Mouse (Mus musculus): ENCODE data around the gene Mboat7. TPM values are rescaled to one million over a fixed set of nuclear protein-coding genes. Genes with fewer than 3 reads are reported as not detected.

The Mboat7 gene
- polyA plus RNA-seq, 3 experiments from 2014 or later: 19.1 to 30.5 (median 20.5) TPM

DNA sequence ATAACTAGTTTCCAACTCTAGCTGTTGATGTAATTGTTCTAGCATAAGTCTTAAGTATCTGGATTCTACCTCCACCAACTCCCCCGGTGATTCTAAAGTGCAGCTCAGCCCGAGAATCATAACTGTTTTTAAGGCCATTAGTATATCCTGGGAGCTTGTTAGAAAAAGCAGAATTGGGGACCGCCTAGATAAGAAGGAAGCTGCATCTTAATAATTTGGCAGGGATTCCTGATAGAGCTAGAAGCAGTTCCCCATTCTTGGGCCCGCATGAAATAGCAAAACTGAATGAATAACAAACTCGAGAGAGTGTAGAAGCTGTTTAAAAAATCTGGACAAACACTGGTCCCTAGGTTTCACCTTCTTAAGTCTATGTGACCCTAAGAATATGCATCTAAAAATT is 49.9 kb downstream of the Mboat7 start:
- ATAC-seq: no peak

DNA sequence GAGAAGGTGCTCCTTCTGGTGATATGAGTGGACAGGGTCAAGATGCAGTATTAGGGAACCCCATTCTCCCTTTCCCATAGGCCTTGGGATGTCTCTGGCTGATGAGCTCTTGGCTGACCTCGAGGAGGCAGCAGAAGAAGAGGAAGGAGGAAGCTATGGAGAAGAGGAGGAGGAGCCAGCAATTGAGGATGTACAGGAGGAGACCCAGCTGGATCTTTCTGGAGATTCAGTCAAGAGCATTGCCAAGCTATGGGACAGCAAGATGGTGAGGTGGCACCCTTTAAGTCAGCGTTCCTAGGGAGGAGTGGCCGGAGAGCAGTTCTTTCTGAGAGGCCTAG is 62.9 kb downstream of the Mboat7 start:
- no peak for ATAC-seq

DNA sequence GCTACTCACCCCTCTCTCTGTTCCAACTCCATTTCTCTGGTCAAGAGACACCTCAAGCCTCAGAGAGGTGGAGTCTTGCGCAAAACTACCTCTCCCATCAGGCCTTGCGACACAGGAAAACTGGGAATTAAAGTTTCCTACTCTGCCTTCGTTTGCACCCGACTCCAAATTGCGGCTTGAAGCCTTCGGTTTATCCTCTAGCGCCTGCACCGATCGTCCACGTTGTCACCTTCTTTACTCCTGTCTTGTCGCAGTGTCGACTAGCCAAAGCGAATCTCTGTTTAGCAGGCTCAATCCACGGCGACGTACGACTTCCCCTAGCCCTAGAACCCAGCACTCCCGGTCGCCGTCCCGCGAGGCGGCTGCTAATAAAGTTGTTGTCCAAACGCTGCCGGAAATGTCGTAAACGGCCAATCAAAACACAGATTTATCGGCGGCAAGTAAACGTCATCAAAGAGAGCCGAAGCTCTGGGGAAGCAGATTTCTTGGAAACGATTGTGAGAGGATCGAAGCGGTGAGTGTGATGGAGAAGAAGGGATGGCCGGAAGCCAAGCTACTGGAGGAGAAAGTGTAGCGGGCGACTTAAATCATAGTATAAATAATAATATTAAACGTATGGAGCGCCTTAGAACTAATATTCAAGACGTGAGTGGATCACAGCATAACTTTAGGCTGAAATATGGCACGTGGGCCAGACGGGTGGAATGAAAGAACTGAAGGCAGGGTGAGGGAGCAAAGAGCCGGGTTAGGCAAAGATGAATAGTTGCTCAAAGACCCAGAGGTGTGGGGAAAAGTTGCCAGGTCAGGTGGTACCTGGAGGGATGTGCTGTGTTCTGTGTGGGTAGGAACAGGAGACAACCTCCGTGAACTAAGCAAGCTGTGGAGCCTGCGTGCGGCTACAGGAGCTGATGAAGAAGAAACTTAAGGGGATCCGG is 63.5 kb downstream of the Mboat7 start, which contains the start of the genes Tfpt and Prpf31:
Gene Tfpt, minus strand, starts transcription at position 387 of the 935 bp plus-strand sequence.
Gene Prpf31, plus strand, starts transcription at position 443 of the 935 bp plus-strand sequence.
- peak; percentile 88 for ATAC-seq

DNA sequence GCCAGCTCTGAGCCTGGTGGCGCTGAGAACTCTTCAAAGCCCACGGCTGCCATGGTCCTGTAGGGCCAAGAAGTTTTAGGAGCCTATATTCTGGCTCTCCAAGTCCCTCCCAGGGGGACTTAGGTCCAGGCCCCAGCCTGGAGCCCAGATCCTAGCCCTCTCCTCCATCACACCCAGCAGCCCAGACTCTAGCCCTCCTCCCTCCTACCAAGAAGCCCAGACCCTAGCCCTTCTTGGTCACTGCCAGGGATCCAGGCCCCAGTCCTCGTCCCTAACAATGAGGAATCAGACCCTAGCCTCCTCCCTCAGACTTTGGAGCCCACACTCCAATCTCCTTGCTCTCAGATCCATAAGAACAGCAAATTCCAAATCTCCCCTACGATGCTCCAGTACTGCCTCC is 64.3 kb downstream of the Mboat7 start:
- ATAC-seq: no peak

Other genes starting within 250 kb of the Mboat7 start
- gene Tarm1, start 190.9 kb downstream of the Mboat7 start, polyA plus RNA-seq (2017; shearing (Covaris generic)): not detected
- gene Oscar, start 77.4 kb downstream of the Mboat7 start, polyA plus RNA-seq (2017; shearing (Covaris generic)): not detected
- 100 to 1,000 TPM; 608 to 774 (median 726) TPM for gene Ndufa3, start 76.2 kb downstream of the Mboat7 start, polyA plus RNA-seq (2017; shearing (Covaris generic))
- gene Tfpt, start 63.6 kb downstream of the Mboat7 start, polyA plus RNA-seq (2017; shearing (Covaris generic)): 10 to 100 TPM; 11.9 to 17.0 (median 15.0) TPM
- gene Prpf31, start 63.5 kb downstream of the Mboat7 start, polyA plus RNA-seq (2017; shearing (Covaris generic)): 100 to 1,000 TPM in 1 of 3 experiments, 10 to 100 TPM in 2; 82.2 to 102 (median 91.2) TPM
- 10 to 100 TPM; 30.0 to 47.0 (median 45.2) TPM for gene Cnot3, start 48.3 kb downstream of the Mboat7 start, polyA plus RNA-seq (2017; shearing (Covaris generic))
- 1 to 10 TPM; 4.8 to 6.9 (median 6.0) TPM for gene Leng1, start 27.7 kb downstream of the Mboat7 start, polyA plus RNA-seq (2017; shearing (Covaris generic))
- gene Tmc4, start 16.0 kb downstream of the Mboat7 start, polyA plus RNA-seq (2017; shearing (Covaris generic)): 10 to 100 TPM in 1 of 3 experiments, 1 to 10 TPM in 2; 5.5 to 14.4 (median 8.9) TPM
- gene Tsen34, start 660 bp downstream of the Mboat7 start, polyA plus RNA-seq (2017; shearing (Covaris generic)): 1 to 10 TPM; 7.0 to 9.4 (median 9.1) TPM
- 1,000 to 10,000 TPM; 2,959 to 5,702 (median 4,871) TPM for gene Rps9, start 10.5 kb upstream of the Mboat7 start, polyA plus RNA-seq (2017; shearing (Covaris generic))
- 1 to 10 TPM in 1 of 3 experiments, under 1 TPM in 2; 0.15 to 2.4 (median 0.33) TPM for gene Pirb, start 26.9 kb upstream of the Mboat7 start, polyA plus RNA-seq (2017; shearing (Covaris generic))
- gene Gm15448, start 132.2 kb upstream of the Mboat7 start, polyA plus RNA-seq (2017; shearing (Covaris generic)): not detected
- gene Pira2, start 151.5 kb upstream of the Mboat7 start, polyA plus RNA-seq (2017; shearing (Covaris generic)): under 1 TPM in 1 of 3 experiments, not detected in 2; 0.62 TPM
- gene Gm14548, start 204.6 kb upstream of the Mboat7 start, polyA plus RNA-seq (2017; shearing (Covaris generic)): not detected
- not detected for gene Lilra6, start 222.0 kb upstream of the Mboat7 start, polyA plus RNA-seq (2017; shearing (Covaris generic))

Data from inflammation-experienced regulatory T-cells, adult 6 months (primary cell).